Mouse (Mus musculus) retina, embryonic 14.5 days (tissue): ENCODE results near the gene Gle1.
"Not testable (repeated sequence)": the region's sequence is repeated elsewhere in the genome, so short reads cannot be mapped to it uniquely, and the experiment has no call there.

Experiments used
- DNase-seq: peaks from one replicate; pipeline ENCODE4 v3.0.0-alpha.2; 2015; ENCODE audit warnings: low spot score

Gle1 gene

GRCm38 (mm10) chr2:29934906-29935599 lies at the start of gene Gle1:
Gene Gle1 (plus strand): TSS chr2:29935426.
- peak; percentile 97 for DNase-seq

DNA sequence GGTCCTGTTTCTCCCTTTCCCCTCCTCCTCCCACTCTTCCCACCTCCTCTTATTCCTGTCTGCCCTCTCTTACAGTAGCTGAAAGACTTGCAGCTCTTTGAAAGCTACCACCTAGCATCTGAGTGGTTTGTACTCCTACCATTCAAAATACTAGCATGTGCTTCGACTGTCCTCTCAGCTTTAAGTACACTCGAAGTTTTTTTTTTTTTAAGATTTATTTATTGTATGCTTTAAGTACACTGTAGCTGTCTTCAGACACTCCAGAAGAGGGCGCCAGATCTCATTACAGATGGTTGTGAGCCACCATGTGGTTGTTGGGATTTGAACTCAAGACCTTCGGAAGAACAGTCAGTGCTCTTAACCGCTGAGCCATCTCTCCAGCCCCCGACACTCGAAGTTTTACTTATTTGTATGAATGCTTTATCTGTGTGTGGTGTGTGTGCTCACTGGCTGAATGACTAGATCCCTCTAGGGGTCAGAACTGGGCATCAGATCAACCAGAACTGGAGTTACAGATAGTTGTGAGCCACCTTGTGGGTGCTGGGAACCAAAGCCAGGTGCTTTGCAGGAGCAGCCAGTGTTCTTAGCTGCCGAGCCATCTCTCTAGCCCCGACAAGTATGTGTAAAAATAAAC lies 48.5 kb upstream of the Gle1 start:
- not testable (repeated sequence) for DNase-seq

GRCm38 (mm10) chr2:29889066-29889944 lies 45.9 kb upstream of the Gle1 start, which contains the start of gene Odf2:
Gene Odf2 (plus strand): TSS chr2:29889221.
- DNase-seq: peak; percentile 100

- DNase-seq: peak; percentile 86
These were observed 45.0 kb upstream of the Gle1 start for GRCm38 (mm10) chr2:29889991-29890833.

DNA sequence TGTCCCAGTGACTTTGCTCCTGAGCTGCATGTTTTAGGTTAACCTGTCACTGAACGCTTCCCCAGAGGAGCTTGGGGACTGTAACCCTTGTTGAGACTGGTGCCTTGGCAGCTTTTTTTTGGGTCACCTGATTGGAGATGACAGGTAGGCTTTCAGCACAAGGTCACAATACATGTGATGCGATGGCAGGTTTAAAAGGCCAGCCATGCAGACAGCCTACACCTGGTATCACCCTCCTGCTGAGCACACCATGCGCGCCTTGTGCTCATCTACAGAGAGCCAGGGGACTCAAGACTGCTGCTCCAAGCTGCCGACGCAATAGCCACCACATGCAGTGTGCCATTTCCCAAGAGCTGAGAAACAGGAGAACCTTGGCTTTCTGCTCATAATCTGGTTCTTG lies 43.5 kb upstream of the Gle1 start:
- DNase-seq: no peak

GRCm38 (mm10) chr2:29896071-29896470 lies 39.2 kb upstream of the Gle1 start:
- no peak for DNase-seq

- no peak for DNase-seq
These were observed 37.9 kb upstream of the Gle1 start for GRCm38 (mm10) chr2:29897366-29897765.

- no peak for DNase-seq
These were observed 37.1 kb upstream of the Gle1 start for GRCm38 (mm10) chr2:29898081-29898480.

DNA sequence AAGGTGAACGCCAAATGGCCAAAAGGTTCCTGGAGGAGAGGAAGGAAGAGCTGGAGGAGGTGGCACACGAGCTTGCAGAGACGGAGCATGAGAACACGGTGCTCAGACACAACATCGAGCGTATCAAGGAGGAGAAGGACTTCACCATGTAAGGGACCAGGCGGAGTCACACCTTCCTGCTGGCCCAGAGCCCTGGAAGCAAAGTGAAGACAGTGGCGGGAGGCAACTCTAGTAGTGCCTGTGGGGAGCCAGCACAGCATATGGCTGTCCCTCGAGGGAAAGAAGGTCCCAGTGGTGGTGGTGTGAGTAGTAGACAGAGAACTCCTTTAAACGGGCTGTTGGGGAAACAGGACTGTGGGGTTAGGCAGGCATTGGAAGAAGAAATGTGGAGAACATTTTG lies 33.0 kb upstream of the Gle1 start:
- no peak for DNase-seq

GRCm38 (mm10) chr2:29908171-29908570 lies 27.1 kb upstream of the Gle1 start:
- not testable (repeated sequence) for DNase-seq

DNA sequence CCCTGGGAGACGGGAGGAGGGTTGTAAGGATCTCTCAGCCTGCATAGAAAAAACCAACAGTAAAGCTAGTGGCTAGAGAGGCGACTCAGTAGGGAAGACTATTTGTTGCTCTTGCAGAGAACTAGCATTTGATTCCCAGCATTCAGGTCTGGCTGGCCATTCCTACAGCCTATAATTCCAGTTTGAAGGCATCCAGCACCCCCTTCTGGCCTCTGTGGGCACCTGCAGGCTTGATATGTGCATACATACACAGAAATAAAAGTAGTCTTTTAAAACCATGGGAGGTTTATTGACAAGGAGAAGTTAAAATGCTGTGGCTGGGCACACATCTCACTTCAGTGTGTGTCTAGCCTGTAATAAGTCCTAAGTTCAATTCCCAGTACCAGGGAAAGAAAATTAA lies 25.2 kb upstream of the Gle1 start:
- peak; percentile 39 for DNase-seq

- no peak for DNase-seq
These were observed 17.6 kb upstream of the Gle1 start for GRCm38 (mm10) chr2:29917621-29918020.

DNA sequence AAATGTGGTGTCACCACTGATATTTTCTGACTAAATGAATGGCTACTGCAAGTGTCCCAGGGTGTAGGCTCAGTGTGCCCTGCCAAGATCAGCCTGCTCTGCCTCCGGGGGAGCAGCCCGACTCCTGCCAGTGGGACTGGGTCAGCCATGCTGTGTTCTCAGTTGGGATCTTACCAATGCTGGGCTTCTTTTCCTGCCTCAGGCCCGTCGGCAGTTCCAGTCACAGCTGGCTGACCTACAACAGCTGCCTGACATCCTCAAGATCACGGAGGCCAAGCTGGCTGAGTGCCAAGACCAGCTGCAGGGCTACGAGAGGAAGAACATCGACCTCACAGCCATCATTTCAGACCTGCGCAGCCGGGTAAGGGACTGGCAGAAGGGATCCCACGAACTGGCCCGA lies 13.2 kb upstream of the Gle1 start:
- DNase-seq: no peak

DNA sequence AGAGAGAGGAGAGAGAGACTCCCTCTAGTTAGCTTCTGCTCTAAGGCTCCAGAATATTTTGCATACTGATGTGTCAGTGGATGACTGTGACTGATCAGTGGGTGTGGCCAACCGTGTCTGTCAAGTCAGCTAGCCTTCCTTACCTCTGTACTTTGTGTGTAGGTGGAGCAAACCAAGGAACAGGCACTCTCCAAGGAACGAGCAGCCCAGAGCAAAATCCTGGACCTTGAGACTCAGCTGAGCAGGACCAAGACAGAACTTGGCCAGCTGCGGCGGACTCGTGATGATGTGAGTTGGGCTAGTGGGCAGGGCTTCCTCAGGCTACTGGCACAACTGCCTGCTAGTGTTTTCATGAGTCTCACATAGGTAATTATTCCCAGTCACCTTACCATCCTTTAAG lies 8.7 kb upstream of the Gle1 start:
- no peak for DNase-seq

DNA sequence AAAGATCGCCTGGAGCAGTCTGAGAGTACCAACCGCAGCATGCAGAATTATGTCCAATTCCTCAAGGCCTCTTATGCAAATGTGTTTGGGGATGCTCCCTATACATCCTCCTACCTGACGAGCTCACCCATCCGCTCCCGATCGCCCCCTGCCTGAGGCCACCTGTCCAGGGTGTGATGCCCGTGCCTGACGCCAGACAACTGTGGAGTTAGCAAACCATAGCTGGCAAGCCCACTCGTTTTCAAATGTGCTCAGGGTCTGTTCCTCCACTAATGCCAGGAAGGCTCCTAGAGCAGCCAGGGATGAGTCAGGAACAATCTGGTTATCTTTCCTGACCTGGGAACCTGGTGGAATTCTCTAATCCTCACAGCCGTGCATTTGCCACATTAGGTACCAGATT lies 4.7 kb upstream of the Gle1 start:
- no peak for DNase-seq

DNA sequence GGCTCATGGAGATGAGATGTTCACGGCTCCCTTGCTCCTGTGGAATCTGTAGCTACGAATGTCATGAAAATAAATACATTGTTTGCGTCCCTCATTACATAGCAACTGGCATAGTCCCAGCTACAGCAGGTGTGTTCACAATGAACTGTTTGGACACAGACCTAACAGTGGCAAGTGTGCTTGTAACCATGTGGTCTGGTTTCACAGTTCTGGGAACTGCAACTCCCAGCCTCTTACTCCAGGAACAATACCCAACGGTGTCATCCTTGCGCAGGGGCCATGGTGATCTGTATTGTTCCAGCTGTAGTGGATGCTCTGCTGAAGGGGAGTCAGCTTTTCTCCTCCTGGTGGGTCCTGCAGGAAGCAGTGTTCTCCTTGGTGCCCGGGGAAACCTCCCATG lies 4.0 kb upstream of the Gle1 start:
- DNase-seq: no peak

- DNase-seq: no peak
These were observed 4.8 kb downstream of the Gle1 start for GRCm38 (mm10) chr2:29940073-29940472.

- DNase-seq: no peak
These were observed 5.6 kb downstream of the Gle1 start for GRCm38 (mm10) chr2:29940826-29941225.

- no peak for DNase-seq
These were observed 9.5 kb downstream of the Gle1 start for GRCm38 (mm10) chr2:29944723-29945122.

GRCm38 (mm10) chr2:29948896-29949295 lies 13.7 kb downstream of the Gle1 start:
- no peak for DNase-seq

GRCm38 (mm10) chr2:29961246-29961645 lies 26.0 kb downstream of the Gle1 start:
- DNase-seq: no peak
